Comparison of ENCODE assay signal across 8 mouse cellular contexts in genomic region chr17:84095829-84096228, GRCm38 (mm10).
A peak's percentile ranks its signal among the peaks of the same experiment; 100 is the strongest.
DNase-seq lines count a peak whose midpoint lies in the region; ATAC-seq and TF ChIP-seq lines count a peak whose summit lies in the region.

No protein-coding gene starts in this region.

- H3K27me3 ChIP-seq in heart, embryonic 13.5 days (replicated peaks), result peaks cover 12% of the 10 kb centered on the region
- peaks cover 6% of the 10 kb centered on the region; the same call in 1 of the 2 replicates for H3K27me3 ChIP-seq in hindbrain, embryonic 13.5 days
- no peaks in the 10 kb centered on the region for H3K27me3 ChIP-seq in midbrain, embryonic 13.5 days

- WGBS in heart, embryonic 13.5 days, result 45% methylated on average over 4 of the region's 4 CpGs
- 26% methylated on average over 4 of the region's 4 CpGs for WGBS in hindbrain, embryonic 13.5 days
- WGBS in midbrain, embryonic 13.5 days, result 11% methylated on average over 4 of the region's 4 CpGs
- WGBS in lung, adult 2 months, result 67% methylated on average over 4 of the region's 4 CpGs

- H3K36me3 ChIP-seq in heart, embryonic 13.5 days, result no peaks in the 10 kb centered on the region
- H3K36me3 ChIP-seq in hindbrain, embryonic 13.5 days, result no peaks in the 10 kb centered on the region
- H3K36me3 ChIP-seq in midbrain, embryonic 13.5 days, result no peaks in the 10 kb centered on the region

- H3K4me1 ChIP-seq in heart, embryonic 13.5 days, result peaks cover 30% of the 10 kb centered on the region
- peaks cover 38% of the 10 kb centered on the region for H3K4me1 ChIP-seq in hindbrain, embryonic 13.5 days (replicated peaks)
- peaks cover 36% of the 10 kb centered on the region for H3K4me1 ChIP-seq in midbrain, embryonic 13.5 days (replicated peaks)
- peaks cover 8% of the 10 kb centered on the region for H3K4me1 ChIP-seq in lung, adult 2 months (ENCODE audit: control insufficient read depth, insufficient read depth, low read length)

- TF ChIP-seq CTCF in lung, adult 2 months (IDR thresholded peaks at IDR 0.05; ENCODE audit: insufficient read depth, low read length), result no peak

- no peak overlapping the region for H3K4me3 ChIP-seq in heart, embryonic 13.5 days
- H3K4me3 ChIP-seq in hindbrain, embryonic 13.5 days, result no peak overlapping the region
- H3K4me3 ChIP-seq in midbrain, embryonic 13.5 days (replicated peaks), result no peak overlapping the region
- H3K4me3 ChIP-seq in lung, adult 2 months (replicated peaks; ENCODE audit: extremely low read depth, low read depth, low read length), result no peak overlapping the region

- peak overlapping the region; percentile 84 for H3K4me2 ChIP-seq in heart, embryonic 13.5 days
- peak overlapping the region; percentile 70; the same call in 1 of the 2 replicates for H3K4me2 ChIP-seq in hindbrain, embryonic 13.5 days
- peak overlapping the region; percentile 63 for H3K4me2 ChIP-seq in midbrain, embryonic 13.5 days (replicated peaks)

- ATAC-seq in heart, embryonic 13.5 days (ENCODE audit: extremely low read depth, insufficient number of reproducible peaks, low FRiP score, low TSS enrichment), result no peak
- ATAC-seq in hindbrain, embryonic 13.5 days (ENCODE audit: low FRiP score), result peak; percentile 9; the same call in 1 of the 2 replicates
- peak; percentile 28 for ATAC-seq in midbrain, embryonic 13.5 days
- ATAC-seq in megakaryocyte, adult 5-6 weeks (ENCODE audit: poor library complexity, severe bottlenecking), result no peak

- no peak for DNase-seq in heart, adult 9 months (ENCODE audit: low spot score in 2 of 2)
- DNase-seq in embryo, embryonic 11 days, result peak; percentile 44
- no peak for DNase-seq in frontal cortex, postnatal 25 days (ENCODE audit: low spot score in 2 of 2)
- no peak for DNase-seq in lung, adult 2 months

- no peak overlapping the region for H3K9ac ChIP-seq in heart, embryonic 13.5 days
- no peak overlapping the region for H3K9ac ChIP-seq in hindbrain, embryonic 13.5 days
- no peak overlapping the region for H3K9ac ChIP-seq in midbrain, embryonic 13.5 days (replicated peaks)

- no peak for TF ChIP-seq POLR2A in lung, adult 2 months (IDR thresholded peaks at IDR 0.05; ENCODE audit: borderline replicate concordance, extremely low read depth, low read depth, low read length)

- H3K27ac ChIP-seq in heart, embryonic 13.5 days (replicated peaks), result no peak overlapping the region; the same call in 1 of the 2 replicates
- peak overlapping the region; percentile 87; the same call in 1 of the 2 replicates for H3K27ac ChIP-seq in hindbrain, embryonic 13.5 days
- H3K27ac ChIP-seq in midbrain, embryonic 13.5 days, result peak overlapping the region; percentile 92

- no peaks in the 10 kb centered on the region for H3K9me3 ChIP-seq in heart, embryonic 13.5 days
- H3K9me3 ChIP-seq in hindbrain, embryonic 13.5 days, result no peaks in the 10 kb centered on the region
- no peaks in the 10 kb centered on the region; the same call in 1 of the 2 replicates for H3K9me3 ChIP-seq in midbrain, embryonic 13.5 days

Comparison
In these comparisons a context has a peak if more than half of its experiments do, and no peak if none do; other contexts are left out.
1. ATAC-seq: peak in hindbrain, embryonic 13.5 days (single experiment) and midbrain, embryonic 13.5 days (single experiment); none in heart, embryonic 13.5 days (single experiment) and megakaryocyte, adult 5-6 weeks (single experiment).
2. Peak in every context shown above with its lines, with median percentiles within 50 percentile points of each other: H3K4me2 ChIP-seq.